In the genomic region with DNA sequence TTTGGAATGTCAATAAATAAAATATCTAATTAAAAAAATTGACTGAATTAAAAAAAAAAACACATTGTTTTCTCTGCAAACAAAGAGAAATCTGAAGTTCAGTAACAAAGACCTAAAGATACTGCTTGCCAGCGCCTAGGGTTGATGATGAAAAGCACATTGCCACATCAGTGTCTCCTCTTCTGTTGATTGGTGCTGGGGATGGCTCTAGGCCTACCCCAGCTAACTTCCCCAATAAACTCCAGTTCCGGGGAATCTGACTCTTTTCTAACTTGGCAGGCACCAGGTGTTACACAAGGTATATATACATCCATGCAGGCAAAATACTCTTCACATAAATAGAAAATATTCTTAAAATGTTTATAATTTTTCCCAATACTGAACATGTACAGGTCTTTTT, we compare ENCODE assay signal across 21 mouse cellular contexts. TPM values are rescaled to one million over a fixed set of nuclear protein-coding genes. Genes with fewer than 3 reads are reported as not detected.
DNase-seq lines count a peak whose midpoint lies in the region; ATAC-seq lines count a peak whose summit lies in the region.
"Had no signal": no experiment of that assay in that cellular context is flagged by ENCODE, and none has a peak within 500 bp of the region (broad histone marks: within the 10 kb centered on the region; RNA-seq: fewer than 3 reads in every experiment).

No protein-coding gene starts in this region.

- no peak for DNase-seq in liver
- no peak for DNase-seq in heart, postnatal 36 days
- DNase-seq in forebrain, embryonic 10.5 days (ENCODE audit: extremely low spot score, low spot score), result no peak
- DNase-seq: adrenal gland, adult 8-10 months; adrenal gland, postnatal 14 days; adrenal gland, postnatal 36 days; cerebellum, adult 11-12 months; cerebellum, adult 2 months; cerebellum, adult 9-10 months; cerebellum, postnatal 10 days; cerebellum, postnatal 25 days had no signal

- WGBS in liver, embryonic 16.5 days (ENCODE audit: insufficient replicate concordance), result 79% methylated on average over 2 of the region's 2 CpGs
- 96% methylated on average over 2 of the region's 2 CpGs for WGBS in forebrain, embryonic 10.5 days

- intact Hi-C loops in heart, postnatal 36 days (cut with DNase I), result no loop called here

- H3K27me3 ChIP-seq in liver, embryonic 16.5 days (ENCODE audit: control insufficient read depth, insufficient read depth, low read depth, low read length), result no peaks in the 10 kb centered on the region
- H3K27me3 ChIP-seq in forebrain, embryonic 10.5 days (ENCODE audit: poor library complexity, severe bottlenecking), result no peaks in the 10 kb centered on the region
- H3K27me3 ChIP-seq: embryonic facial prominence, embryonic 12.5 days; forebrain, embryonic 12.5 days; Patski had no signal

- H3K4me2 ChIP-seq in liver, embryonic 16.5 days (ENCODE audit: low read depth, low read length), result no peak overlapping the region
- H3K4me2 ChIP-seq: embryonic facial prominence, embryonic 12.5 days; forebrain, embryonic 12.5 days had no signal

- no peaks in the 10 kb centered on the region for H3K9me3 ChIP-seq in liver, embryonic 16.5 days (replicated peaks; ENCODE audit: control insufficient read depth, low read length)
- H3K9me3 ChIP-seq in forebrain, embryonic 10.5 days, result no peaks in the 10 kb centered on the region
- H3K9me3 ChIP-seq: embryonic facial prominence, embryonic 10.5 days; embryonic facial prominence, embryonic 12.5 days; forebrain, embryonic 12.5 days had no signal

- H3K36me3 ChIP-seq in liver, embryonic 16.5 days (ENCODE audit: control insufficient read depth, insufficient read depth), result peaks cover 32% of the 10 kb centered on the region
- H3K36me3 ChIP-seq in forebrain, embryonic 10.5 days (replicated peaks), result peaks cover 81% of the 10 kb centered on the region

- no peak overlapping the region for H3K9ac ChIP-seq in liver, embryonic 16.5 days (ENCODE audit: low read depth, low read length)
- H3K9ac ChIP-seq: embryonic facial prominence, embryonic 12.5 days; forebrain, embryonic 12.5 days had no signal

- no peak overlapping the region for H3K4me3 ChIP-seq in liver, embryonic 16.5 days (ENCODE audit: low read depth, low read length)
- no peak overlapping the region for H3K4me3 ChIP-seq in forebrain, embryonic 10.5 days
- H3K4me3 ChIP-seq: embryonic facial prominence, embryonic 10.5 days; embryonic facial prominence, embryonic 12.5 days; forebrain, embryonic 12.5 days had no signal

- H3K27ac ChIP-seq in liver, embryonic 16.5 days (ENCODE audit: low read length), result no peak overlapping the region
- H3K27ac ChIP-seq in forebrain, embryonic 10.5 days, result no peak overlapping the region
- H3K27ac ChIP-seq: embryonic facial prominence, embryonic 10.5 days; embryonic facial prominence, embryonic 12.5 days; forebrain, embryonic 12.5 days had no signal

- no peaks in the 10 kb centered on the region; the same call in 1 of the 2 replicates for H3K4me1 ChIP-seq in liver, embryonic 16.5 days (ENCODE audit: control insufficient read depth, low read depth, low read length)
- H3K4me1 ChIP-seq in forebrain, embryonic 10.5 days, result no peaks in the 10 kb centered on the region
- H3K4me1 ChIP-seq: embryonic facial prominence, embryonic 10.5 days; embryonic facial prominence, embryonic 12.5 days; forebrain, embryonic 12.5 days had no signal

- ATAC-seq in liver, embryonic 16.5 days (ENCODE audit: low read depth), result 0 out of 2 replicates have a peak, but pooled peaks have one; percentile 27
- peak; percentile 82 for ATAC-seq in megakaryocyte, adult 5-6 weeks (ENCODE audit: poor library complexity, severe bottlenecking)
- 0 out of 2 replicates have a peak, but pooled peaks have one; percentile 26 for ATAC-seq in neutrophil, adult 5-6 weeks (ENCODE audit: extremely low read depth, insufficient number of reproducible peaks, low FRiP score, poor library complexity, severe bottlenecking)
- ATAC-seq: activated CD4-positive, CD25-positive, alpha-beta regulatory T cell, adult 4 months; forebrain, embryonic 14.5 days; forebrain, embryonic 16.5 days; Patski had no signal

RNA-seq across cellular contexts. Expression of a gene that starts 20.6 kb away (rescaled TPM):
- 7.9 and 8.3 TPM in 2 replicates for polyA plus RNA-seq in liver, embryonic 16.5 days (2015; fragmentation: Nextera tagmentation; extraction: Ambion mirVana)
- total RNA-seq in megakaryocyte, adult 5-6 weeks (2015), result 14.9 and 18.9 TPM in 2 replicates
- total RNA-seq in megakaryocyte, adult 5-6 weeks (2017), result 25.0 TPM in 2 replicates
- total RNA-seq in neutrophil, adult 5-6 weeks (2017), result 49.6 and 49.8 TPM in 2 replicates
- 10 to 100 TPM; 10.5 to 11.2 TPM for total RNA-seq in heart, postnatal 36 days (2021)
- 16.5 and 18.2 TPM in 2 replicates for polyA plus RNA-seq in forebrain, embryonic 10.5 days (2016; fragmentation: Nextera tagmentation; extraction: Ambion mirVana)

RNA-seq across cellular contexts. Expression of a gene that starts 28.2 kb away (rescaled TPM):
- polyA plus RNA-seq in liver, embryonic 16.5 days (2015; fragmentation: Nextera tagmentation; extraction: Ambion mirVana), result 300 and 356 TPM in 2 replicates
- 891 and 940 TPM in 2 replicates for total RNA-seq in megakaryocyte, adult 5-6 weeks (2015)
- 1,387 and 1,407 TPM in 2 replicates for total RNA-seq in megakaryocyte, adult 5-6 weeks (2017)
- 417 and 420 TPM in 2 replicates for total RNA-seq in neutrophil, adult 5-6 weeks (2017)
- 100 to 1,000 TPM; 549 to 570 TPM for total RNA-seq in heart, postnatal 36 days (2021)
- 761 and 771 TPM in 2 replicates for polyA plus RNA-seq in forebrain, embryonic 10.5 days (2016; fragmentation: Nextera tagmentation; extraction: Ambion mirVana)

RNA-seq across cellular contexts. Expression of a gene that starts 35.3 kb away (rescaled TPM):
- polyA plus RNA-seq in liver, embryonic 16.5 days (2015; fragmentation: Nextera tagmentation; extraction: Ambion mirVana), result 76.6 and 88.9 TPM in 2 replicates
- 85.2 and 88.2 TPM in 2 replicates for total RNA-seq in megakaryocyte, adult 5-6 weeks (2015)
- 97.0 and 104 TPM in 2 replicates for total RNA-seq in megakaryocyte, adult 5-6 weeks (2017)
- total RNA-seq in neutrophil, adult 5-6 weeks (2017), result 87.3 and 91.0 TPM in 2 replicates
- 10 to 100 TPM; 50.8 to 52.1 TPM for total RNA-seq in heart, postnatal 36 days (2021)
- 330 and 358 TPM in 2 replicates for polyA plus RNA-seq in forebrain, embryonic 10.5 days (2016; fragmentation: Nextera tagmentation; extraction: Ambion mirVana)

RNA-seq across cellular contexts. Expression of a gene that starts 43.4 kb away (rescaled TPM):
- polyA plus RNA-seq in liver, embryonic 16.5 days (2015; fragmentation: Nextera tagmentation; extraction: Ambion mirVana), result 11.0 and 12.9 TPM in 2 replicates
- 14.4 and 15.1 TPM in 2 replicates for total RNA-seq in megakaryocyte, adult 5-6 weeks (2015)
- 20.2 and 20.9 TPM in 2 replicates for total RNA-seq in megakaryocyte, adult 5-6 weeks (2017)
- total RNA-seq in neutrophil, adult 5-6 weeks (2017), result 25.3 and 25.5 TPM in 2 replicates
- total RNA-seq in heart, postnatal 36 days (2021), result 10 to 100 TPM; 10.4 to 13.1 TPM
- polyA plus RNA-seq in forebrain, embryonic 10.5 days (2016; fragmentation: Nextera tagmentation; extraction: Ambion mirVana), result 33.9 and 35.6 TPM in 2 replicates

RNA-seq across cellular contexts. Expression of a gene that starts 53.9 kb away (rescaled TPM):
- polyA plus RNA-seq in liver, embryonic 16.5 days (2015; fragmentation: Nextera tagmentation; extraction: Ambion mirVana), result 16.0 TPM in 2 replicates
- total RNA-seq in megakaryocyte, adult 5-6 weeks (2015), result 25.8 and 31.5 TPM in 2 replicates
- total RNA-seq in megakaryocyte, adult 5-6 weeks (2017), result 28.8 and 33.0 TPM in 2 replicates
- total RNA-seq in neutrophil, adult 5-6 weeks (2017), result 107 and 127 TPM in 2 replicates
- total RNA-seq in heart, postnatal 36 days (2021), result 10 to 100 TPM; 14.4 to 16.0 TPM
- 28.7 and 29.2 TPM in 2 replicates for polyA plus RNA-seq in forebrain, embryonic 10.5 days (2016; fragmentation: Nextera tagmentation; extraction: Ambion mirVana)

Comparison
In these comparisons a context has a peak if more than half of its experiments do, and no peak if none do; other contexts are left out.
1. ATAC-seq: peak in every context shown above with its lines; median percentile 82 in megakaryocyte, adult 5-6 weeks; 27 in liver, embryonic 16.5 days; 26 in neutrophil, adult 5-6 weeks.